Mouse (Mus musculus) CD4-positive helper T cell, adult 2 months (primary cell): ENCODE measurements around the gene Mlxip.
A peak's percentile ranks its signal among the peaks of the same experiment; 100 is the strongest.

Source experiments
- DNase-seq: peaks from one replicate; pipeline ENCODE4 v3.0.0-alpha.2; 2012; ENCODE audit warnings: low read depth, missing footprints, low spot score

Mlxip gene

DNA sequence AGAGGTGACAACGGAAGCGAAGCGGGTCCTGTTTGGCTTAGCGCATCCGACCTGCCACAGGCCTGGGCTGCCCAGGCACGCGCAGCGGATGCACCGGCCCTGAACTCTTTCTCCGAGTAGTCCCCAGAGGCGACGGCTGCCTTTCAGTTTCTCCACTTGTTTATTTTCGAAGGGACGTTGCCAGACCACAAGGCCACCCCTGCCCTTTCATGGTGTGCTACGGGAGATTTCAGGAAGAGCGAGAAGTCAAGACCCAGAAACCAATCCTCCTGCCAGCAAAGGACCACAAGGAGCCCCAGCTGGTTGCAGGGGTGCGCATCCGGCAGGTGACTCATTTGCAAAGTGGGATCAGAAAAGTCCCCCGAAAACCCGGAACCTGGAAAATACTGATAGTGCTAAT, 12.6 kb upstream of the Mlxip start:
- DNase-seq, result peak; percentile 23

DNA sequence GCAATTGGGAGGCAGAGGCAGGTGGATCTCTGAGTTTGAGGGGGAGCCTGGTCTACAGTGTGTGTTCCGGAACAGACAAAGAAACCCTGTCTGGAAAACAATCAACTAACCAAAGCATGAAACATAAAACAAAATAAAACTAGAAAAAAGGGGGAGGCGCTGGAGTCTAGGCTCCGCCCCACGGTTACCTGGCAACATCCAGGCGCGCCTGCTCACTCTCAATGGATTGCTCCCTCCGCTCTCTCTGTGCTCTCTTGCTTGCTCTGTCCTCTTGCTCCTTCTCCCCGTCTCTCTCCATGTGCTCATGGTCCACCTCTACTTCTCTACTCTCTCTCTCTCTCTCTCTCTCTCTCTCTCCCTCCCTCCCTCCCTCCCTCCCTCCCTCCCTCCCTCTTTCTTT, 11.9 kb upstream of the Mlxip start:
- DNase-seq, result no peak

DNA sequence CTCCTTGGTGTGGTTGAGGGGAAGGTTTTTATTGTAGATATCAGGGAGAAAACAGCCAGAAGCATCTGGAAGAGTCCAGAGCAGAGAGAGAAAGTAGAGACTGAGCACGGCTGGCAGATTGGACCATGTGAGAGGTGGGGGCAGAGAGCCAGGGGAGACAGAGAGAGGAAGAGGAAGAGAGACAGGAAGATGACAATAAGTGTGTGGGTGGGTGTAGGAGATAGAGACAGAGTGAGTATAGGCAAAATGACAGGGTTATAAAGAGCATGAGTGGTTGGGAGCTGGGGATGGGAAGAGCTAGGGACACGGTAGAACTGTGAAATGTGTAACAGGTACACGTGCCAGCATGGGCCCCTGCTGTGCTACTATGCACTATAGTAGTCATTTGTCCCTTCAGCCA, 6.1 kb upstream of the Mlxip start:
- DNase-seq, result no peak

DNA sequence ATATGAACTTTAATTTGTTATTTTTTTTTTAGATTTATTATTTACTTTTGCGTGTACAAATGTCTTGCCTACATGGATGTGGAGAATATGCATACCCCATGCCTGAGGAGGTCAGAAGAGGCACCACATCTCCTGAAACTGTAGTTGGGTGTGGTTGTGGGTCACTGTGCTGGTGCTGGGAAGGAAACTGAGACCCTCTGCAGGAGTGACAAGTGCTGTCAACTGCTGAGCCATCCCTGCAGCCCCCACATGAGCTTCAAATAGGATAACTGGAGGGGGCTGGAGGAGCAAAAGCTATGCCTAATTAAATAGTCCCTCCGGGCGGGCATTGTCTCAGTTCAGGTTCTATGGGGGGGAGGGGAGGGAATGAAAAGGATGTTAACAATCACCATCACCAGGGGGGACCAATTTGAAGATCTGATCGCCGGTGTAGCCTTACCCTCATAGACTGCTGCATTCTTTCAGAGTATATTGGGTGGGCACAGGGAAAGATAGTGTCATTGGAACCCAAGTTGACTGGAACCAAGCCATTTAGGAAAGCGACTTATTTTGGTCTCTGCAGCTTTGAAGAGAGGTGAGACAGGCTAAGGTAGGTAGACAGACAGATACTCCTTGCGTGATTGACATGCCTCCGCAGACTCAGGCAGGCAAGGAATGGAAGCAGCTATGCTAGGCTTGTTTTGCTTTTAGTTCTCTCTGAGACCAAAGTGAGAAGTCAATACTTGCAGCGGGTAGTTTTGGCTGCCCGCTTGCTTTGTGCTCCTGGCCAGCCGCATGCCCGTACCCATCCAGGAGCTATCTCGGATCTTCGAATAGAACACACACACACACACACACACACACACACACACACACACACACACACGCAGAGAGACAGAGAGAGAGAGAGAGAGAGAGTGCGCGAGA, 3.8 kb upstream of the Mlxip start:
- DNase-seq, result no peak

- peak; percentile 39 for DNase-seq
These were observed 3.2 kb upstream of the Mlxip start for GRCm38 (mm10) chr5:123391442-123391809.

- no peak for DNase-seq
These were observed 754 bp upstream of the Mlxip start for GRCm38 (mm10) chr5:123393786-123394302.

DNA sequence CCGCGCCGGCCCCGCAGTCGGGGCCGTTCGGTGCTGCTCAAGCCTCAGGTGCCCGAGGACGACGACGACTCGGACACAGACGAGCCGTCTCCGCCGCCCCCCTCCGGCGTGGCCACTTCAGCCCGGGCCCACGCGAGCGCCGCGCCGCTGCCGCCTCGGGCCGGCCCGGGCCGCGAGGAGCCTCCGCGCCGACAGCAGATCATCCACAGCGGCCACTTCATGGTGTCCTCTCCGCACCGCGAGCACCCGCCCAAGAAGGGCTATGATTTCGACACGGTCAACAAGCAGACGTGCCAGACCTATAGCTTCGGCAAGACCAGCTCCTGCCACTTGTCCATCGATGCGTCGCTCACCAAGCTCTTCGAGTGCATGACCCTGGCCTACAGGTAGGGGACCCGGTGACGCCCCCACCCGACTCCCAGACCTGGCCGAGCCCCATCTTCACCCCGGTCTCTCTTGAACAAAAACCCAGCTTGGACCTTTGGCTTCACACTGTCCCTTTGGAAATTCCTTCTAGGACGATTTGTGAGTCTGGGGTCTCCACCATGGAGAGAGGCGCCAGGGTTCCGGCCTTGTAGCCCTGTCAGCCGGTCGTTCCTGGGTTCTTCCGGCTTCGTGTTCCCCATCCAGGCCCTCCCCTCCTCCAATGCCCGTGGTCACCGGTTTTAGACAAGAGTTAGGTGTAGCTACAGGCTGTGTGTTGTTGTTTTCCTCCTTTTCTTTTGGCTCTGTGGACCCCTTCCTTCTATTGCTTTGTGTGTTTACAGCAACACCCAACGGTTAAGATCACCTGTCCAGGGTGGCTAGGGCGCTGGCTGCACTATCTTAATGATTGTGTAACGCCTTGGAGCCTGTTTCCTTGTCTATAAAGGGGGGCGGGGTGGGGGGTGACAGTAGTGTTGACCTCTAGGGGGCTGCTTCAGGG, 621 bp downstream of the Mlxip start:
- peak; percentile 62 for DNase-seq

DNA sequence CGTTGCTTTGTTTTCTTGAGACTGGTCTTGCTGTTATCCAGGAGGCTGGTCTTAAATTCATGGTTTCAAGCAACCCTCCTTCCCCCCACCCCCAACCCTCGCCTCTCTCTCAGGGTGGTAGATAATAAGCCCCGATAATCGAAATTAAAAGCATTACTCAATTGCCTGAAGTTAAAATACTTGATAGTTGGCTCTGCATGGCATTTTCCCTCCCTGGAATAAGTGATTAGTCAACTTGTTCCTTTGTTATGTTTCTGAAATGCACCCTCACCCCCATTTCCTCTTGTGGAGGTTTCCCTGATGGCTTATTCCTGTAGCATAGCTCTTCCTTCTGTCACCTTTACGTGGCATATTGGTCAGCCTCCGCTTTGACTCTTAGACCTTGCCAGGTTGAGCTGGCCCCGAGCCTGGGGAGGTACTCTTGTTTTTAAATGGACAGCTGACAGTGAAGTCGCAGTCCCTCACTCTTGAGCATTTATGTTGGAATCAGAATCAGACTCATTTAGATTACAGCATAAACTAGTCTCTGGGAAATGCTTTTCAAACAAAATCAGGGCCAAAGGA, 2.4 kb downstream of the Mlxip start:
- DNase-seq, result peak; percentile 22

- DNase-seq, result peak; percentile 46
These were observed 3.2 kb downstream of the Mlxip start for GRCm38 (mm10) chr5:123397786-123398185.

DNA sequence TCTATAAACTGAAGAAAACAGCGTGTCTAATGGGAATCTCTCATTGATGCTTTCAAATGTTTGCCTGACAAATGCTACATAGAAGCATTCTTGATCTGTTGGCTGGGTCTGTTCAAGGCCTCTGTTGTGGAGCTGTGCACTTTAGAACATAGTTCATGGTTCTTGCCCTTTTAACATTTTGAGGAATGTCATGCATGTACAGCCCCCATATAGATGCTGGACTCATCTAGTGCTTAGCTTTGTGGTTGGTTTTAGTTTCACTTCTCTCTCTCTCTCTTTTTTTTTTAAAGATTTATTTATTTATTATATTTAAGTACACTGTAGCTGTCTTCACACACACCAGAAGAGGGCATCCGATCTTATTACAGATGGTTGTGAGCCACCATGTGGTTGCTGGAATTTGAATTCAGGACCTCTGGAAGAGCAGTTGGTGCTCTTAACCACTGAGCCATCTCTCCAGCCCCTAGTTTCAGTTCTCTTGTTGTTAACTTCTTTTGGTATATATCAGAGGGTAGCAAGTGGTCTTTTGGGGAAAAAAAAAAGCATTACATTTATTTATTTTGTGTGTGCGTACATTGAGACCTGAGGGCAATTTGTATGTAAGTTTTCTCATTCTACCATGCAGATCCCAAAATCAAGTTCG, 4.4 kb downstream of the Mlxip start:
- peak; percentile 22 for DNase-seq

- DNase-seq, result no peak
These were observed 9.9 kb downstream of the Mlxip start for GRCm38 (mm10) chr5:123404480-123404879.

DNA sequence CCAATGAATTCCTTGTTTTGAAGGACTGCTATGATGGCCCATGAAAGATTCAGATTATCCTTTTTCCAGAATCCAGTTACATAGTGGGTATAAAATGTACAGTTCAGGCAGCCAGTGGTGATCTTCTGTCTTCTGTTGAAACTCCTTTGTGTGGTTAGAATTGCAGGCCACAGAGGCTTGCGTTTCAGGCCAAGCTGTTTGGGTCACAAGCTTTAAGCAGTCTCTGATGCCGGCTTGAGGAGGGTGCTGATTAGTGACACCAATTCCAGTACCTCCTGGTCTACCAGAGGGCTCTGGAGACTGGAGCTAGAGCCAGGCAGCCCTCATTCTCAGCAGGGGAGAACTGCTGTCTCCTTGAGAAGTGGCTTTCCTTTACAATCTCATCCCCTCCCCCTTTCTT, 12.4 kb downstream of the Mlxip start:
- no peak for DNase-seq

GRCm38 (mm10) chr5:123408176-123408575, 13.6 kb downstream of the Mlxip start:
- no peak for DNase-seq

GRCm38 (mm10) chr5:123412193-123412592, 17.6 kb downstream of the Mlxip start:
- no peak for DNase-seq

GRCm38 (mm10) chr5:123413866-123414363, 19.3 kb downstream of the Mlxip start:
- no peak for DNase-seq

DNA sequence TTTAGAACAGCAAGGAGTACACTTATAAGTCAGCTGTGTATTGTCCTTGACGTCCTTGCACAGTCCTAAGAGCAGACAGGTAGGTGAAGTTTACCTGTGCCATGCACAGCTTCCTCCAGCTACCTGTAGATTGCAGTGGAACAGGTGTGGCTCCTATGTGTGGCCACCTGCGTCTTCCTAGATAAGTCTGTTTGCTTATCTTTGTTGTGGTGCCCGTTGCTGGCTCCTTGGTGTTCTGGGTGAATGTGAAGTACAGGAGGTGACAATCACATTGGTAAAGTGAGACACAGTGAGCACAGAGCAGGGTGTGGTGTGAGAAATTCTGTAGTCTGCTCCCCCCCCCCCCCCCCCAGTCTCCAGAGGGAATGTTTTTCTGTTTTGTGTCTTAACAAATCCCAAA, 21.6 kb downstream of the Mlxip start:
- DNase-seq, result no peak

- DNase-seq, result no peak
These were observed 22.2 kb downstream of the Mlxip start for GRCm38 (mm10) chr5:123416566-123417518.

DNA sequence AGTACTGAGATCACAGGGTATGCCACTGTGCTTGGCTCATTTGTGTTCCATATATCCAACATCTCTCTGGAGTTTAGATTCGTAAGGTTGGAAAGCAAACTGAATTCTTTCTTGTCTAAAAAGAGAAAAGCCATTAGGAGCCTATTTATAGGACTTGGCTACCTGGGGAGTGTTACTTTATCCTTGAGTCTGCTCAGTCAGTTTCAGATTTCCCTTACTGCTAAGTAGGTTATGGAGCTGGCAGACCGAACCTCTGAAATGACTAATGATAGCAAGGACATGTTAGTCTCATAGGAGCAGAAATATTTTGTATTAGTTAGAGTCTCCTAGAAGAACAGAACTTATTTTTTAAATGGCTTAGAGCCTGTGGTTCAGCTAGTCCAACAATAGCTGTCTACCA, 29.3 kb downstream of the Mlxip start:
- DNase-seq, result no peak

DNA sequence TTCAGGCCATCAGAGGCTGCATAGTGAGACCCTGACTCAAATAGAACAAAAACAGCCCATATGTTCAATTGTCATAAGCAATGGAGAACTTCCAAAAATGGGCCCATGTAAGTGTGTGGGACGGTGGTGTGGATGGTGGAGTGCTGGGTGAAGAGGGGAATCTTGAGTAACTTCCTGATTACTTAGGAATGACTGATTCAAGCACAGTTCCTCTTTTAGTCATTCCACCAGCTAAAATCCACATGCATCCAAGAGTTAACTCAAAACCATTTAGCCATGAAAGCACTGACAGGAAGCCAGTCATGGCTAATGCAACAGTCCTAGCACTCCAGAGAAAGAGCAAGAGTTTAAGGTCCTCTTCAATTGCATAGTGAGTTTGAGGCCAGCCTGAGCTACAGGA, 33.0 kb downstream of the Mlxip start:
- DNase-seq, result no peak
